Mouse (Mus musculus): ENCODE results near the gene Hist2h2ab.
A peak's percentile ranks its signal among the peaks of the same experiment; 100 is the strongest.
"Not testable (repeated sequence)": the region's sequence is repeated elsewhere in the genome, so short reads cannot be mapped to it uniquely, and the experiment has no call there.

- TF ChIP-seq MYOD1 (IDR thresholded peaks at IDR 0.05; ENCODE audit: control insufficient read depth in 1 of 3, insufficient read length in 2 of 3, low read depth in 2 of 3); MAX (IDR thresholded peaks at IDR 0.05; ENCODE audit: low read depth); USF1 (IDR thresholded peaks at IDR 0.05; ENCODE audit: low read depth); CEBPB (IDR thresholded peaks at IDR 0.05; ENCODE audit: insufficient read depth, poor library complexity, severe bottlenecking); E2F4 (IDR thresholded peaks at IDR 0.05; ENCODE audit: insufficient read depth): not testable (repeated sequence)
- TF ChIP-seq POLR2A (IDR thresholded peaks at IDR 0.05; ENCODE audit: insufficient read length, low read depth) = peak; percentile 44
Measured at GRCm38 (mm10) chr3:96238954-96239793, 19.5 kb downstream of the Hist2h2ab start, which contains the start of gene Hist2h3c2.
